Mouse (Mus musculus) pancreas, adult 10 weeks (tissue): Measurements from ENCODE around the gene Slc35f5. TPM values are rescaled to one million over a fixed set of nuclear protein-coding genes. Genes with fewer than 3 reads are reported as not detected.

Experiments
- polyA plus RNA-seq: library from polyadenylated mRNA; stranded (reverse); fragments of 350-450 nt; fragmentation: Illumina TruSeq; extraction: RNeasy Lipid Tissue Mini Kit (QIAGEN cat#74804); gene quantifications from one replicate; pipeline ENCODE4 v1.2.3, GENCODE M21; 2015; ENCODE audit warnings: low read depth, low replicate concordance; ENCODE audit not compliant: insufficient read depth

Slc35f5 gene
- polyA plus RNA-seq, result 23.2 TPM

DNA sequence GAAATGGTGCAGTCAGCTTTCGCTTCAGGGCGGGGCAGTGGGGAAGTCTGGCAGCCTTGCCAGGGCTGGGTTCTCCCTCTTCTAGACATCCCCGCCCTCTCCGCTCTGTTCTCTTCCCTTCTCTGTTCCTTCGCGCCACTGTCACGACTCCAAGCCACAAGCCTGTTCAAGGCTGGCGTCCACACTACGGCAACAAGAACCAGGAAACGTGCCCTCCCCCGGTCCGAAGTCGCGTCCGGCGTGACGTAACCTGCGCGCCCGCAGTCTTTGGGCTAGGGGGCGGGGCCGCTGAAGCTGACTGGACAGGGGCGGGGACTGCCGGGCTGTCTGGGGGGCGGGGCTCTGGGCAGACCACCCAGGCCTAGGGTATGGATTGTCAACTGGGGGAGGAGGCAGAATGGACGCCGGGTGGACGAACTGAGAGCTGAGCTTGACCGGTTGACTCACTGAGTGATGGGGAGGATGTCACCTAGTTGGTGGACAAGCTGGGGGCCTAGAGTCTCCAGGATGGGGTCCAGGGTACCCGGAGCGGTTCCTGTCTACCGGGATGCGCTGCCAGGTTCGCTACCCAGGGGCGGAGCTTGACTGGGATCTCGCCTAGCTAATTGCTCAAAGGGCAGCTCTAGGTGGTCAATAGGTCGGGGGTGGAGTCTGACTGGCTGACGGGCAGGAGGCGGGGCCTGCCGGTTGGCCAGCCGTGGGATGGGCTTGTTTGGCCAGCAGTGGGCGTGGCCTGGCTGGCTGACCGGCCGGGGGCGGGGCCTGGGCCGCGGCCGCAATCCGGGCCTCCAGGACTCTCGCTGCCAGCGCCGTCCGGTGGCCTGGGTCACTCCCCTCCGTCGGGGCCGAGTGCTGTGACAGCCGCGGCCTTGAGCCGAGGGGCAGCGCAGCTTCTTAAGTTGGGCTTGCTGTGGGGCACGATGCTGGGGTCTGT lies at the start of gene Slc35f5:
Gene Slc35f5, plus strand, starts transcription at position 337 of the 934 bp plus-strand sequence.

Other genes with a start within 250 kb of the Slc35f5 start
- 36.8 TPM for gene Actr3, start 124.9 kb upstream of the Slc35f5 start, polyA plus RNA-seq
- 1.7 TPM for gene Gpr39, start 116.4 kb downstream of the Slc35f5 start, polyA plus RNA-seq